Mouse (Mus musculus): ENCODE measurements around the gene Smco4.

GRCm38 (mm10) chr9:15528368-15528767 is 35.1 kb downstream of the Smco4 start:
- no peak for TF ChIP-seq CTCF (IDR thresholded peaks at IDR 0.05; ENCODE audit: low read depth)
- no peak for TF ChIP-seq EP300 (IDR thresholded peaks at IDR 0.05; ENCODE audit: low read depth)

Measured in liver, embryonic 14.5 days (tissue).